Mouse (Mus musculus): ENCODE data around the gene Hivep3. TPM values are rescaled to one million over a fixed set of nuclear protein-coding genes. Genes with fewer than 3 reads are reported as not detected.

The Hivep3 gene
- polyA plus RNA-seq, 1 experiment = 5.4 TPM

- DNase-seq (ENCODE audit: low read depth, low spot score) = no peak
- WGBS = 11% methylated on average over 11 of the region's 12 CpGs
Observed at GRCm38 (mm10) chr4:119813500-119814184, 80.1 kb downstream of the Hivep3 start.

- DNase-seq (ENCODE audit: low read depth, low spot score) = no peak
- 3% methylated on average over 47 of the region's 47 CpGs for WGBS
Observed at GRCm38 (mm10) chr4:119814185-119815132, 80.9 kb downstream of the Hivep3 start.

- DNase-seq (ENCODE audit: low read depth, low spot score) = no peak
- 11% methylated on average over 7 of the region's 7 CpGs for WGBS
Observed at GRCm38 (mm10) chr4:119815133-119815792, 81.7 kb downstream of the Hivep3 start.

GRCm38 (mm10) chr4:119815793-119816161 lies 82.2 kb downstream of the Hivep3 start:
- DNase-seq (ENCODE audit: low read depth, low spot score) = no peak

- 34% methylated on average over 7 of the region's 7 CpGs for WGBS
- DNase-seq (ENCODE audit: low read depth, low spot score) = peak; percentile 84
Observed at GRCm38 (mm10) chr4:119816620-119817356, 83.2 kb downstream of the Hivep3 start.

- DNase-seq (ENCODE audit: low read depth, low spot score) = no peak
- 65% methylated on average over 3 of the region's 3 CpGs for whole genome bisulfite sequencing
Observed at GRCm38 (mm10) chr4:119825956-119826355, 92.4 kb downstream of the Hivep3 start.

- 84% methylated on average over 3 of the region's 3 CpGs for WGBS
- DNase-seq (ENCODE audit: low read depth, low spot score) = no peak
Observed at GRCm38 (mm10) chr4:119828386-119828785, 94.8 kb downstream of the Hivep3 start.

GRCm38 (mm10) chr4:119828996-119829395 lies 95.4 kb downstream of the Hivep3 start:
- WGBS = 86% methylated on average over 4 of the region's 4 CpGs
- DNase-seq (ENCODE audit: low read depth, low spot score) = no peak

- 64% methylated on average over 9 of the region's 9 CpGs for WGBS
Observed at GRCm38 (mm10) chr4:119833333-119833732, 99.7 kb downstream of the Hivep3 start.

GRCm38 (mm10) chr4:119833884-119834283 lies 100.3 kb downstream of the Hivep3 start:
- DNase-seq (ENCODE audit: low read depth, low spot score) = no peak
- WGBS = 48% methylated on average over 5 of the region's 5 CpGs

More at GRCm38 (mm10) chr4:119833333-119833732, 99.7 kb downstream of the Hivep3 start:
- DNase-seq (ENCODE audit: low read depth, low spot score) = no peak

GRCm38 (mm10) chr4:119836181-119836580 lies 102.6 kb downstream of the Hivep3 start:
- DNase-seq (ENCODE audit: low read depth, low spot score) = no peak
- 73% methylated on average over 3 of the region's 3 CpGs for WGBS

- no peak for DNase-seq (ENCODE audit: low read depth, low spot score)
- 38% methylated on average over 1 of the region's 1 CpGs for WGBS
Observed at GRCm38 (mm10) chr4:119837505-119838065, 104.0 kb downstream of the Hivep3 start.

GRCm38 (mm10) chr4:119838308-119838707 lies 104.7 kb downstream of the Hivep3 start:
- WGBS = 69% methylated on average over 2 of the region's 2 CpGs
- DNase-seq (ENCODE audit: low read depth, low spot score) = no peak

GRCm38 (mm10) chr4:119843294-119843693 lies 109.7 kb downstream of the Hivep3 start:
- DNase-seq (ENCODE audit: low read depth, low spot score) = no peak
- WGBS = 19% methylated on average over 3 of the region's 3 CpGs

- DNase-seq (ENCODE audit: low read depth, low spot score) = peak; percentile 78
Observed at GRCm38 (mm10) chr4:119844267-119844666, 110.7 kb downstream of the Hivep3 start.

GRCm38 (mm10) chr4:119845596-119846161 lies 112.1 kb downstream of the Hivep3 start:
- WGBS = 71% methylated on average over 3 of the region's 3 CpGs
- no peak for DNase-seq (ENCODE audit: low read depth, low spot score)

More at GRCm38 (mm10) chr4:119844267-119844666, 110.7 kb downstream of the Hivep3 start:
- WGBS = 49% methylated on average over 3 of the region's 3 CpGs

- peak; percentile 66 for DNase-seq (ENCODE audit: low read depth, low spot score)
- 25% methylated on average over 8 of the region's 8 CpGs for WGBS
Observed at GRCm38 (mm10) chr4:119852483-119852882, 118.9 kb downstream of the Hivep3 start.

- 82% methylated on average over 9 of the region's 9 CpGs for WGBS
- DNase-seq (ENCODE audit: low read depth, low spot score) = no peak
Observed at GRCm38 (mm10) chr4:119854307-119855144, 120.9 kb downstream of the Hivep3 start.

Measured in large intestine, adult 2 months (tissue).